Mouse (Mus musculus) granulocyte monocyte progenitor cell, adult 5-6 weeks (primary cell): ENCODE measurements around the gene Tbx10. TPM values are rescaled to one million over a fixed set of nuclear protein-coding genes. Genes with fewer than 3 reads are reported as not detected.
"Not testable (repeated sequence)": the region's sequence is repeated elsewhere in the genome, so short reads cannot be mapped to it uniquely, and the experiment has no call there.

Source experiments
- ATAC-seq: replicated peaks from 2 replicates; pipeline ENCODE4 v1.8.0; 2016; ENCODE audit warnings: mild to moderate bottlenecking, moderate TSS enrichment, inconsistent platforms; ENCODE audit not compliant: poor library complexity, severe bottlenecking
- total RNA-seq, 2 experiments: library from RNA; stranded (forward) in 1 of 2; stranded (reverse) in 1 of 2; fragments of 200-712, 200-1000 nt in 1 of 2; fragments of >200 nt in 1 of 2; fragmentation: Nextera tagmentation in 1 of 2; gene quantifications; 2 replicates each; pipeline ENCODE4 v1.2.3; 2014 to 2017

Tbx10 gene
- total RNA-seq (2014; fragmentation: Nextera tagmentation) (not detected in 2 replicates), total RNA-seq (2017) (not detected in 2 replicates)

GRCm38 (mm10) chr19:3992416-3992815 lies at the start of gene Tbx10:
Gene Tbx10, plus strand, starts transcription at chr19:3992752.
- no peak for ATAC-seq

- ATAC-seq, result peak; percentile 54
These were observed 49.4 kb upstream of the Tbx10 start for GRCm38 (mm10) chr19:3942986-3943735.

GRCm38 (mm10) chr19:3945872-3946564 lies 46.5 kb upstream of the Tbx10 start:
- ATAC-seq, result peak; percentile 36; the same call in 1 of the 2 replicates

- peak; percentile 38; the same call in 1 of the 2 replicates for ATAC-seq
These were observed 45.8 kb upstream of the Tbx10 start for GRCm38 (mm10) chr19:3946715-3947114.

- ATAC-seq, result no peak
These were observed 44.7 kb upstream of the Tbx10 start for GRCm38 (mm10) chr19:3947813-3948212.

- no peak for ATAC-seq
These were observed 44.0 kb upstream of the Tbx10 start for GRCm38 (mm10) chr19:3948546-3948945.

GRCm38 (mm10) chr19:3950331-3950730 lies 42.2 kb upstream of the Tbx10 start:
- ATAC-seq, result no peak

GRCm38 (mm10) chr19:3951461-3951860 lies 41.1 kb upstream of the Tbx10 start:
- ATAC-seq, result peak; percentile 73

- no peak for ATAC-seq
These were observed 40.5 kb upstream of the Tbx10 start for GRCm38 (mm10) chr19:3952099-3952498.

GRCm38 (mm10) chr19:3955033-3955432 lies 37.5 kb upstream of the Tbx10 start:
- peak; percentile 74 for ATAC-seq

- ATAC-seq, result no peak
These were observed 36.7 kb upstream of the Tbx10 start for GRCm38 (mm10) chr19:3955804-3956203.

- not testable (repeated sequence) for ATAC-seq
These were observed 35.1 kb upstream of the Tbx10 start for GRCm38 (mm10) chr19:3957296-3958036.

GRCm38 (mm10) chr19:3958470-3958869 lies 34.1 kb upstream of the Tbx10 start, which contains the start of gene Aldh3b3:
Gene Aldh3b3, plus strand, starts transcription at chr19:3958645.
- ATAC-seq, result no peak

GRCm38 (mm10) chr19:3959030-3959429 lies 33.5 kb upstream of the Tbx10 start:
- ATAC-seq, result no peak

- no peak for ATAC-seq
These were observed 32.3 kb upstream of the Tbx10 start for GRCm38 (mm10) chr19:3960211-3960610.

GRCm38 (mm10) chr19:3961805-3962204 lies 30.7 kb upstream of the Tbx10 start:
- ATAC-seq, result not testable (repeated sequence)

- ATAC-seq, result peak; percentile 34; the same call in 1 of the 2 replicates
These were observed 30.1 kb upstream of the Tbx10 start for GRCm38 (mm10) chr19:3962469-3962868.

- ATAC-seq, result no peak
These were observed 28.5 kb upstream of the Tbx10 start for GRCm38 (mm10) chr19:3964030-3964429.

- no peak for ATAC-seq
These were observed 26.0 kb upstream of the Tbx10 start for GRCm38 (mm10) chr19:3966330-3967075.

- ATAC-seq, result no peak
These were observed 25.3 kb upstream of the Tbx10 start for GRCm38 (mm10) chr19:3967258-3967657.
